Mouse (Mus musculus) midbrain, embryonic 13.5 days (tissue): ENCODE data around the gene Reep1. TPM values are rescaled to one million over a fixed set of nuclear protein-coding genes. Genes with fewer than 3 reads are reported as not detected.

Source experiments
- ATAC-seq: fragments of 200-750 bp; cut with Nextera tagmentation; 2 replicates; pipeline ENCODE4 v1.8.0; 2017; ENCODE audit warnings: mild to moderate bottlenecking, moderate TSS enrichment, moderate library complexity
- H3K27ac ChIP-seq: fragments of 300-500 bp; sonication (generic); 2 replicates; pipeline ENCODE4 v1.5.1; 2015; ENCODE audit warnings: inconsistent platforms, mild to moderate bottlenecking, moderate library complexity
- H3K27me3 ChIP-seq: fragments of 300-500 bp; sonication (generic); 2 replicates; pipeline ENCODE4 v1.6.1; 2015; ENCODE audit warnings: mild to moderate bottlenecking, inconsistent platforms
- H3K36me3 ChIP-seq: fragments of 300-500 bp; sonication (generic); 2 replicates; pipeline ENCODE4 v1.6.1; 2015; ENCODE audit warnings: mild to moderate bottlenecking, inconsistent platforms
- H3K4me1 ChIP-seq: fragments of 300-500 bp; sonication (generic); replicated peaks from 2 replicates; pipeline ENCODE4 v1.6.1; 2015; ENCODE audit warnings: inconsistent platforms
- H3K4me2 ChIP-seq: fragments of 300-500 bp; sonication (generic); replicated peaks from 2 replicates; pipeline ENCODE4 v1.6.1; 2015; ENCODE audit warnings: moderate library complexity, mild to moderate bottlenecking, inconsistent platforms
- H3K4me3 ChIP-seq: fragments of 300-500 bp; sonication (generic); replicated peaks from 2 replicates; pipeline ENCODE4 v1.5.1; 2015; ENCODE audit warnings: mild to moderate bottlenecking, inconsistent platforms
- H3K9ac ChIP-seq: fragments of 300-500 bp; sonication (generic); replicated peaks from 2 replicates; pipeline ENCODE4 v1.6.1; 2015; ENCODE audit warnings: mild to moderate bottlenecking, inconsistent platforms
- H3K9me3 ChIP-seq: fragments of 300-500 bp; sonication (generic); 2 replicates; pipeline ENCODE4 v1.6.1; 2016; ENCODE audit warnings: mild to moderate bottlenecking, inconsistent platforms
- WGBS: fragments of 180-500 bp; shearing (Covaris S2); methylation state at CpG from one replicate; pipeline ENCODE4 v1.1.7; 2015; 5-methylcytosine and 5-hydroxymethylcytosine counted together
- polyA plus RNA-seq: library from polyadenylated mRNA; unstranded; fragments of >200 nt; fragmentation: Nextera tagmentation; extraction: Ambion mirVana; gene quantifications from 2 replicates; pipeline ENCODE4 v1.2.1, GENCODE M21; 2015

Reep1 gene
- polyA plus RNA-seq, 1 experiment from 2014 or later = 197 TPM

GRCm38 (mm10) chr6:71740921-71741320, 33.6 kb downstream of the Reep1 start:
- Histone ChIP-seq H3K27me3 (no peaks in the 10 kb centered on the region), H3K36me3 (no peaks in the 10 kb centered on the region), H3K4me1 (peaks cover 29% of the 10 kb centered on the region), H3K4me3 (no peak overlapping the region), H3K9me3 (no peaks in the 10 kb centered on the region), H3K4me2 (0 out of 2 replicates have a peak overlapping the region, but pooled peaks have one; percentile 2), H3K9ac (peak overlapping the region; percentile 33; the same call in 1 of the 2 replicates), H3K27ac (peak overlapping the region; percentile 64)
- ATAC-seq = 0 out of 2 replicates have a peak, but pooled peaks have one; percentile 22
- 29% methylated on average over 13 of the region's 13 CpGs for WGBS

GRCm38 (mm10) chr6:71741998-71742636, 34.8 kb downstream of the Reep1 start:
- no peak overlapping the region for H3K4me2 ChIP-seq
- WGBS = 84% methylated on average over 6 of the region's 6 CpGs
- H3K9me3 ChIP-seq = no peaks in the 10 kb centered on the region
- no peak overlapping the region for H3K27ac ChIP-seq
- ATAC-seq = no peak
- peaks cover 38% of the 10 kb centered on the region for H3K4me1 ChIP-seq
- H3K9ac ChIP-seq = no peak overlapping the region
- no peaks in the 10 kb centered on the region for H3K36me3 ChIP-seq
- no peak overlapping the region for H3K4me3 ChIP-seq
- no peaks in the 10 kb centered on the region for H3K27me3 ChIP-seq

DNA sequence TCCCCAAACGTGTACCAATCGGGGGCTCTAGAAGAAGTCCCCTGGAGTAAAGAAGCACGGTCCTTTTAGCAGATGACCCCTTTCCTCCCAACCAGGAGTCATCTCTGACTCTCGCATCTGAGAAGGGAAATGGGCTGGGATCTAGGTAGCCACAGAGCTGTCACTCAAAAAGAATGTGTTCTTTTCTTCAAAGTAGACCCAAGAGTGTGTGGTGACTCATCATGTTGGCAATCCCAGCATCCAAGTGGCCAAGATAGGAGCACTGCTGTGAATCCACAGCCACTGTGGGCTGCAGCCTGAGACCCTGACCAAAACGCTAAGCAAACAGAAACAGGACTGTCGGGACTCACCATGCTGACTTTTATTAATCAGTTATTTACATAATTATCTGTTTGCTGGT, 37.6 kb downstream of the Reep1 start:
- no peaks in the 10 kb centered on the region for H3K36me3 ChIP-seq
- H3K9me3 ChIP-seq = no peaks in the 10 kb centered on the region
- H3K4me2 ChIP-seq = no peak overlapping the region
- no peaks in the 10 kb centered on the region for H3K27me3 ChIP-seq
- 87% methylated on average over 6 of the region's 6 CpGs for WGBS
- no peak overlapping the region for H3K9ac ChIP-seq
- ATAC-seq = no peak
- H3K4me3 ChIP-seq = no peak overlapping the region
- H3K27ac ChIP-seq = no peak overlapping the region
- peaks cover 27% of the 10 kb centered on the region for H3K4me1 ChIP-seq

DNA sequence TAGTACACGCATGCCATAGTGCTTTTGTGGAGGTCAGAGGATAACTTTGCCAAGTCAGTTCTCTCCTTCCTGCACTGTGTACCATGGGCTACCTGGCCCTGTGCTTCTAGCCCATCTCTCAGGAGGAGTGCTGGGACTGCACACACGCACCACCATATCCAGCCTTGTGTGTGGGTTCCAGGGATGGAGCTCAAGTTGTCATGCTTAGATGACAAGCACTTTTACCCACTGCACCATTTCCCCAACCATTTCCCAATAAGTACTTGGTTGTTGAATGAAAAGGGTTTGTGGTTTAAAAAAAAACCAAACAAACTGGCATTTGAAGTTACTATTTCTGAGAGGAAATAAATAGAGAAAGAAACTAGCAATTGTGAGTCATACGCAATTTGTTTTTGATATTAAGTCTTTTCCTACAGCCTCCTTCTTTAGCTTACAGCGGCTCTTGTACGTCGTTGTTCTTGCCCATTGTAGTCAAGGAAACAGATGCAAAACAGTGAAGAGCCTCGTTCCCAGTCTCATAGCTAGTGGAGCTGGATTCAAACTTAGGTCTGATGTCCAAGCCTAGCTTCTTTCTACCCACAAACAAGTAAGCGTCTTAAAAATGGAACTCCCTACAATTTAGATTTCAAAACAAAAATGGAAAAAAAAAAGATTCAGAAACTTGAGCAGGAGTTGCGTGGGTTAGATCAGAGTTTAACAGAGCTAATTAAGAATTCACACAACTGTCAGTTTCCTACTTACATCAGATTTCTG, 38.3 kb downstream of the Reep1 start:
- 56% methylated on average over 9 of the region's 9 CpGs for WGBS

GRCm38 (mm10) chr6:71746246-71746645, 38.9 kb downstream of the Reep1 start:
- Histone ChIP-seq H3K4me2 (no peak overlapping the region), H3K27ac (no peak overlapping the region), H3K4me3 (no peak overlapping the region), H3K9ac (no peak overlapping the region), H3K36me3 (no peaks in the 10 kb centered on the region), H3K4me1 (peaks cover 14% of the 10 kb centered on the region), H3K9me3 (no peaks in the 10 kb centered on the region), H3K27me3 (no peaks in the 10 kb centered on the region)
- 6% methylated on average over 1 of the region's 1 CpGs for WGBS
- ATAC-seq = no peak

More for the DNA sequence above, 38.3 kb downstream of the Reep1 start:
- H3K9ac ChIP-seq = no peak overlapping the region
- H3K9me3 ChIP-seq = no peaks in the 10 kb centered on the region
- H3K27ac ChIP-seq = no peak overlapping the region
- peak; percentile 43; the same call in 1 of the 2 replicates for ATAC-seq
- no peaks in the 10 kb centered on the region for H3K27me3 ChIP-seq
- no peaks in the 10 kb centered on the region for H3K36me3 ChIP-seq
- H3K4me1 ChIP-seq = peaks cover 20% of the 10 kb centered on the region
- no peak overlapping the region for H3K4me3 ChIP-seq
- H3K4me2 ChIP-seq = no peak overlapping the region

DNA sequence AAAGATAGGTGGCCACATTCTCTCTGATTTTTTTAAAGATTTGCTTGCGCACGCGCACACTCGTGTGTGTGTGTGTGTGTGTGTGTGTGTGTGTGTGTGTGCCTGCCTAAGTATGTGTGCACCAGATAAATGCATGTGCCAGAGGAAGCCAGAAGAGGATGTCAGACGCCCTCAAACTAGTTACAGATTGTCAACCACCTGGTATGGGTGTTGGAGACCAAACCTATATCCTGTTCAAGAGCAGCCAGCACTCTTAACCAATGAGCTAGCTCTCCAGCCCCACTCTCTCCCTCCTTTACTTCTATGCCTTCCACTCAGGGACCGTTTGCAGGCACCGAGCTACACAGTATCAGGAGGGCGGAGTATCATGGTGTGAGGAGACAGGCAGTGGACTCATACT, 39.5 kb downstream of the Reep1 start:
- WGBS = 82% methylated on average over 8 of the region's 8 CpGs
- Histone ChIP-seq H3K4me1 (peaks cover 11% of the 10 kb centered on the region), H3K4me2 (no peak overlapping the region), H3K27me3 (no peaks in the 10 kb centered on the region), H3K27ac (no peak overlapping the region), H3K9ac (no peak overlapping the region), H3K9me3 (no peaks in the 10 kb centered on the region), H3K36me3 (no peaks in the 10 kb centered on the region), H3K4me3 (no peak overlapping the region)
- 0 out of 2 replicates have a peak, but pooled peaks have one; percentile 14 for ATAC-seq

DNA sequence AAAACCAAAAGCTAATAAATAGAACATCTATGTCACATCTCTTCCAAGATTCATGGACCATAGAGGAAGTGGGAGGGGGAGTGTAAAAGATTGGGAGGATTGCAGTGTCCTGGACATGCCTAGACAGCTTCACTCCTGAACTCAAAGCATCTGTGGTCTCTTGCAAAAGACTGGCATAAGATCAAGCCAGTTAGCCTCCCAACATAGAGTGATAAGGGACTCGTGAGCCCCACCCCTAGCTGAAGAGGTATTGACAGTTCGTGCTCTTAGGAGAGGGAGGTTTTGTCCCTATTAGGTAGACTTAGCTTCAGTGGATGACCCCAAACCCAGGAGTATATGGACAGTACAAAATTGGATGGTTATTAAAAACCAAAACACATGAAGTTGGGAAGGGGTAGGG, 44.2 kb downstream of the Reep1 start:
- Histone ChIP-seq H3K27ac (no peak overlapping the region), H3K27me3 (no peaks in the 10 kb centered on the region), H3K36me3 (0 out of 2 replicates have a peak, but pooled peaks cover 2% of the 10 kb centered on the region), H3K9me3 (no peaks in the 10 kb centered on the region), H3K4me2 (no peak overlapping the region), H3K4me1 (peaks cover 5% of the 10 kb centered on the region), H3K4me3 (no peak overlapping the region), H3K9ac (no peak overlapping the region)
- 93% methylated on average over 2 of the region's 2 CpGs for WGBS
- no peak for ATAC-seq

DNA sequence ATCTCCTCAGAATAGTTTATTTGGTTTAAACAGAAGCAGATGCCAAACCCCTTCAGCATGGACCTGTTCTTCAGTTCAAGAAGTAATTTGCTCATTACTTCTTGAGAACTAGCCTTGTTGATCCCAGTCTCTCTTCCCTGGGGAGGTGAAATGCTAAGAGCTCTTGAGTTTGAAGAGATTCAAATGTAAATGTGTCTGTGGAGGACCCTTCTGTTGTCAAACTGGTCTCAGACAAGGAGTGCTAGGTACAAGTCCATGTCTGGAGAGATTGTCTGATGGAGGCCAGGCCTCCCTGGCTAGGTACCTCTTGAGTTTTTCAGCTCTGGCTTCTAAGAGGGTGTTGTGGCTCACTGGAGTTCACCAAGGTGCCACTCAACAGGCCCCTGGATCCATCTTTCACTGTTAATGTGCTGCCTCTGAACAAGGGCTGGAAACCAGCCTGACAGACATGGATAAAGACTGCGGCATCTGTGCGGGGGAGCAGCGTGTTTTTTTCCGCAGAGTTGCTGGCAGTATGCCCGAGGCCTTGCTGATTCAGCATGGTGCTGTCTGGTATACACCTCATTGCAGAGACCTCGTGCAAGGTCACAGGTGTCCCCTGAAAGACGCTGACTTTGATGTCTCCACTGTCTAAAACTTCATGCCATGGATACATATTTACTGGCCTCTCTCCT, 45.6 kb downstream of the Reep1 start:
- H3K4me2 ChIP-seq = no peak overlapping the region
- no peaks in the 10 kb centered on the region for H3K9me3 ChIP-seq
- no peak overlapping the region for H3K9ac ChIP-seq
- peaks cover 12% of the 10 kb centered on the region for H3K36me3 ChIP-seq
- no peak overlapping the region for H3K27ac ChIP-seq
- WGBS = 90% methylated on average over 7 of the region's 7 CpGs
- H3K4me1 ChIP-seq = peaks cover 10% of the 10 kb centered on the region; the same call in 1 of the 2 replicates
- ATAC-seq = peak; percentile 38; the same call in 1 of the 2 replicates
- no peaks in the 10 kb centered on the region for H3K27me3 ChIP-seq
- H3K4me3 ChIP-seq = no peak overlapping the region

- peak; percentile 35; the same call in 1 of the 2 replicates for ATAC-seq
- Histone ChIP-seq H3K9me3 (no peaks in the 10 kb centered on the region), H3K9ac (no peak overlapping the region), H3K36me3 (peaks cover 31% of the 10 kb centered on the region), H3K27ac (no peak overlapping the region), H3K4me2 (no peak overlapping the region), H3K4me3 (no peak overlapping the region), H3K27me3 (no peaks in the 10 kb centered on the region), H3K4me1 (peaks cover 10% of the 10 kb centered on the region; the same call in 1 of the 2 replicates)
- WGBS = 60% methylated on average over 10 of the region's 10 CpGs
These were observed 49.9 kb downstream of the Reep1 start for GRCm38 (mm10) chr6:71757039-71757894.

DNA sequence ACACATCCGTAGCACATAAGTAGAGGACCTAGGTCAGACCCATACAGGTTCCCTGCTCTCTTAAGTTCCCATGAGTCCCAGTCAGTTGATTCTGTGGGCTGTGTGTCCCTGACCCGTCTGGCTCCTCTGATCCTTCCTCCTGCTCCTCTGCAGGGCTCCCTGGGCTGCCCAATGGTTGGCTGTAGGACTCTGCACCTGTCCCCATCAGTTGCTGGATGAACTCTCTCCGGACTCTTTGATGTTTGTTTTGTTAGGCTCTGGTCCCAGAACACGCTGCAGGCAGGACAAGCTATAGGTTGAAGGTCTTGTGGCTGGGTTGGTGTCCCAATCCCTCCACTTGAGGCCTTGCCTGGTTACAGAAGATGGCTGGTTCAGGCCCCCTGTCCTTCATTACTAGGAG, 51.4 kb downstream of the Reep1 start:
- H3K27me3 ChIP-seq = no peaks in the 10 kb centered on the region
- peaks cover 10% of the 10 kb centered on the region; the same call in 1 of the 2 replicates for H3K4me1 ChIP-seq
- H3K4me3 ChIP-seq = no peak overlapping the region
- WGBS = 76% methylated on average over 4 of the region's 4 CpGs
- H3K9ac ChIP-seq = no peak overlapping the region
- H3K4me2 ChIP-seq = no peak overlapping the region
- no peak overlapping the region for H3K27ac ChIP-seq
- peaks cover 42% of the 10 kb centered on the region for H3K36me3 ChIP-seq
- ATAC-seq = no peak
- no peaks in the 10 kb centered on the region for H3K9me3 ChIP-seq

- no peak for ATAC-seq
- Histone ChIP-seq H3K4me1 (peaks cover 10% of the 10 kb centered on the region; the same call in 1 of the 2 replicates), H3K9me3 (no peaks in the 10 kb centered on the region), H3K4me3 (no peak overlapping the region), H3K4me2 (no peak overlapping the region), H3K27me3 (no peaks in the 10 kb centered on the region), H3K27ac (no peak overlapping the region), H3K9ac (no peak overlapping the region), H3K36me3 (peaks cover 47% of the 10 kb centered on the region)
- 86% methylated on average over 6 of the region's 6 CpGs for whole genome bisulfite sequencing
These were observed 52.7 kb downstream of the Reep1 start for GRCm38 (mm10) chr6:71760073-71760472.
